Mouse (Mus musculus): ENCODE measurements around the gene Sema3e. TPM values are rescaled to one million over a fixed set of nuclear protein-coding genes. Genes with fewer than 3 reads are reported as not detected.
A peak's percentile ranks its signal among the peaks of the same experiment; 100 is the strongest.

Sema3e gene
- polyA plus RNA-seq (2015; fragmentation: Nextera tagmentation; extraction: Ambion mirVana), result 6.3 and 6.8 TPM in 2 replicates

DNA sequence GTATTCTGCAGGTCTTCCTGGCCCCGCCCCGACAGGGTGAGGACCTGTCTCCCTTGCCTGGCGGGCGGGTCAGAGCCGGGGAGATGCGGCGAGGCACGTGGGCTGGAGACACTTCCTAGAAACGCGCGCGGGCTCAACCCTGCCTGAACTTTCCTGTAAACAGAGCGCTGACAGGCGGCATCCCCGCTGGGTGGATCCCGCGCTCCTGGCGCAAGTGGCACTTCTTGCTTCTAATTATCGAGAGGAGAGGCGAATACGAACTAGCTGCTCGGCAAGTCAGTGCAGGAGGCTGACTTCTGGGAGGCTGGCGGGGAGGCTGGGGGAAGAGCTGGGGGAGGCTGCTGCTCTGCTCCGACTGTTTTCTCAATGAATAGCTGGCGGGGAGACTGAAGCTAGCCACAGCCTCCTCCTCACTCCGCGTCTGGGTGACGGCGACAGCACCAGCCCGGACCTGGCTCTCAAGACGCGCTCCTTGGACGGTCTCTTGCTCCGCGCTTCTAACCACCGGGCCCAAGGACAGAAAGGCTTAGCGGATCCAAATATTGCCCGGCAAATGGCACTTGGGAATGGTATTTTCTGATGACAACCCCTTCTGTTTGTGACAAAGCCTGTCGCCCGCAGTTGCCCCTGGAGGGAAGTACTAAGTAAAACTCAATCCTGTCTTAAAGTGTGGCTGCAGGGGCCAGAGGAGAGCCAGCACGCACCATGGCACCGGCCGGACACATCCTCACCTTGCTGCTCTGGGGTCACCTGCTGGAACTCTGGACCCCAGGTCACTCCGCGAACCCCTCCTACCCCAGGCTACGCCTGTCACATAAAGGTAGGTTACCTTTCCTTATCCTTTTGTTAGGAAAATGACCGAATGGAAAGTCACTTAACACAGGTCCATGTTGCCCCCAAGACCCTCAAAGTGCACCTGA lies at the start of gene Sema3e:
TSS of gene Sema3e (plus strand) at position 72 of the 920 bp plus-strand sequence.
- H3K9ac ChIP-seq, result peak within 1 kb of the TSS; percentile 39
- H3K4me1 ChIP-seq, result peaks cover 11% of the 10 kb centered on the region
- peak; percentile 78 for ATAC-seq (ENCODE audit: insufficient number of reproducible peaks, low FRiP score, low TSS enrichment, low read depth)
- no peaks in the 10 kb centered on the region for H3K9me3 ChIP-seq (replicated peaks)
- whole genome bisulfite sequencing, result 2% methylated on average over 47 of the region's 47 CpGs
- H3K36me3 ChIP-seq, result no peaks in the 10 kb centered on the region
- H3K4me2 ChIP-seq (replicated peaks), result peak within 1 kb of the TSS; percentile 82
- no peak within 1 kb of the TSS for H3K27ac ChIP-seq (replicated peaks)
- H3K27me3 ChIP-seq, result no peaks in the 10 kb centered on the region
- H3K4me3 ChIP-seq (replicated peaks), result peak within 1 kb of the TSS; percentile 53

DNA sequence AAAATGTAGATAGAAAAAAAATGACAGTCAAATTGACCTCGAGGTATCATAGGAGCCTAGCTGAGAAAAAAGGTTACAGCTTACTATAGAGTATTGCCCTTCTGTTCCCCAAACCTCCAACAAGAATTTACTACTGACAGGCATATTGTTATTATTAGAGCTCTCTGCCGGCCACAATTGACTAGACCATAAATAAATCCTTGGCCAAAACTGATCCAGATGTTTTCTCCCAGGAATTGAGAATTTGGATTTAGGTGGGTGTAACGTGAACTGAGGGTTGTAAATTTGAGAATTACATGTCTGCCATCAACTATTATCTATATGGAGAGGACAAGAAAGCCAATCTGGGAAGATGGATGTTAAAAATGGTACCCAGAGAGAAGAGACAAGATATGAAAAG lies 47.5 kb upstream of the Sema3e start:
- H3K4me1 ChIP-seq, result no peaks in the 10 kb centered on the region
- no peak for ATAC-seq (ENCODE audit: insufficient number of reproducible peaks, low FRiP score, low TSS enrichment, low read depth)
- no peak overlapping the region for H3K9ac ChIP-seq
- H3K4me3 ChIP-seq (replicated peaks), result no peak overlapping the region
- no peak overlapping the region for H3K27ac ChIP-seq (replicated peaks)
- no peaks in the 10 kb centered on the region for H3K36me3 ChIP-seq
- H3K9me3 ChIP-seq (replicated peaks), result no peaks in the 10 kb centered on the region
- WGBS, result 33% methylated on average over 3 of the region's 3 CpGs
- no peak overlapping the region for H3K4me2 ChIP-seq (replicated peaks)
- H3K27me3 ChIP-seq, result no peaks in the 10 kb centered on the region

DNA sequence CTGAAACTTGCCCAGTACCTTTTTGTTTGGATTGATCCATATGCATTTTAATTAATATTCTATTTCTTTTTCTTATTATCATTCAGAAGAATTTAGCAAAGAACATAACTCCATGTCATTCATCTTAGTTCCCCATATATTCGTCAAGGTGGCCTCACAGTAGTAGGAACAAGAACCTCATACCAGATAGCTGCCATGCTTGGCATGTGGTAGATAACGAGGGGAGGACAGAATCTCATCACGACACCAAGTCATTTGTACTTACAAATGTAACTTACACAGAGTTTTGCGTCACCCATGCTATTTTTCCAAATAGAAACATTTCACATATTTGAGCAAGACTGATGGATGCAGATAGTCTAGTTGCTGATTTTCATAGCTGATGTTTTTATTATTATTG lies 45.9 kb upstream of the Sema3e start:
- Histone ChIP-seq H3K27ac (replicated peaks) (no peak overlapping the region), H3K9me3 (replicated peaks) (no peaks in the 10 kb centered on the region), H3K9ac (no peak overlapping the region), H3K4me3 (replicated peaks) (no peak overlapping the region), H3K4me2 (replicated peaks) (no peak overlapping the region), H3K4me1 (0 out of 2 replicates have a peak, but pooled peaks cover 3% of the 10 kb centered on the region), H3K36me3 (no peaks in the 10 kb centered on the region), H3K27me3 (no peaks in the 10 kb centered on the region)
- WGBS, result 83% methylated on average over 4 of the region's 4 CpGs
- ATAC-seq (ENCODE audit: insufficient number of reproducible peaks, low FRiP score, low TSS enrichment, low read depth), result no peak

GRCm38 (mm10) chr5:13982417-13983054 lies 42.5 kb upstream of the Sema3e start:
- no peak overlapping the region for H3K27ac ChIP-seq (replicated peaks)

GRCm38 (mm10) chr5:13983608-13984007 lies 41.5 kb upstream of the Sema3e start:
- 48% methylated on average over 4 of the region's 4 CpGs for WGBS
- ATAC-seq (ENCODE audit: insufficient number of reproducible peaks, low FRiP score, low TSS enrichment, low read depth), result no peak
- H3K4me3 ChIP-seq (replicated peaks), result no peak overlapping the region

More at GRCm38 (mm10) chr5:13982417-13983054, 42.5 kb upstream of the Sema3e start:
- 0 out of 2 replicates have a peak, but pooled peaks cover 3% of the 10 kb centered on the region for H3K4me1 ChIP-seq
- 41% methylated on average over 7 of the region's 7 CpGs for WGBS
- no peaks in the 10 kb centered on the region for H3K36me3 ChIP-seq
- H3K27me3 ChIP-seq, result no peaks in the 10 kb centered on the region
- no peak overlapping the region for H3K4me2 ChIP-seq (replicated peaks)
- no peaks in the 10 kb centered on the region for H3K9me3 ChIP-seq (replicated peaks)
- no peak overlapping the region for H3K4me3 ChIP-seq (replicated peaks)
- peak; percentile 24; the same call in 1 of the 2 replicates for ATAC-seq (ENCODE audit: insufficient number of reproducible peaks, low FRiP score, low TSS enrichment, low read depth)
- H3K9ac ChIP-seq, result no peak overlapping the region

GRCm38 (mm10) chr5:13985669-13986068 lies 39.4 kb upstream of the Sema3e start:
- no peaks in the 10 kb centered on the region for H3K27me3 ChIP-seq
- ATAC-seq (ENCODE audit: insufficient number of reproducible peaks, low FRiP score, low TSS enrichment, low read depth), result no peak
- no peak overlapping the region for H3K9ac ChIP-seq
- H3K9me3 ChIP-seq (replicated peaks), result no peaks in the 10 kb centered on the region
- no peak overlapping the region for H3K4me3 ChIP-seq (replicated peaks)
- H3K4me2 ChIP-seq (replicated peaks), result no peak overlapping the region
- H3K27ac ChIP-seq (replicated peaks), result no peak overlapping the region
- H3K36me3 ChIP-seq, result no peaks in the 10 kb centered on the region
- WGBS, result 91% methylated on average over 3 of the region's 3 CpGs
- 0 out of 2 replicates have a peak, but pooled peaks cover 3% of the 10 kb centered on the region for H3K4me1 ChIP-seq

More at GRCm38 (mm10) chr5:13983608-13984007, 41.5 kb upstream of the Sema3e start:
- Histone ChIP-seq H3K9ac (no peak overlapping the region), H3K4me1 (0 out of 2 replicates have a peak, but pooled peaks cover 3% of the 10 kb centered on the region), H3K36me3 (no peaks in the 10 kb centered on the region), H3K27me3 (no peaks in the 10 kb centered on the region), H3K9me3 (replicated peaks) (no peaks in the 10 kb centered on the region), H3K4me2 (replicated peaks) (no peak overlapping the region), H3K27ac (replicated peaks) (no peak overlapping the region)

DNA sequence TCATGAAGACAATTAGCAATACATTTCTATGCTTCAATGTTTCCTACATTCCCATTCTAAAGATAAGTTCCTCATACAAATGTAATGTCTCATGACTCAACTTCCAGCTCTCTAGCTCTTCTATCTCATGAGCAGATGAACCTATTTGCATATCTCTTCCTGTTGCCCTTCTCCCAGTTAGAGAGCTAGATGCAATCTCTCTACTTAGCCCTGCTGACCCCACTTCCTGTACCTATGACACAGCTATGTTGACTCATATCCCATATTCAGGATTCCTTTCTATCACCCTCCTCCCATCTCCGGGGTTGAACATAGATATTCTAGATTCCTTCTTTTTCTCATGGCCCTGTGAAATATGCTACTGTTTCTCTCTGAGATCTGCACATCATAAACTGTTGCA lies 38.0 kb upstream of the Sema3e start:
- WGBS, result 69% methylated on average over 1 of the region's 1 CpGs
- no peaks in the 10 kb centered on the region for H3K36me3 ChIP-seq
- no peak for ATAC-seq (ENCODE audit: insufficient number of reproducible peaks, low FRiP score, low TSS enrichment, low read depth)

GRCm38 (mm10) chr5:13988023-13988422 lies 37.1 kb upstream of the Sema3e start:
- H3K4me1 ChIP-seq, result 0 out of 2 replicates have a peak, but pooled peaks cover 3% of the 10 kb centered on the region
- H3K36me3 ChIP-seq, result no peaks in the 10 kb centered on the region
- H3K27me3 ChIP-seq, result no peaks in the 10 kb centered on the region
- no peak overlapping the region for H3K9ac ChIP-seq
- no peak overlapping the region for H3K4me2 ChIP-seq (replicated peaks)
- H3K9me3 ChIP-seq (replicated peaks), result no peaks in the 10 kb centered on the region
- H3K4me3 ChIP-seq (replicated peaks), result no peak overlapping the region
- WGBS, result 58% methylated on average over 2 of the region's 2 CpGs
- H3K27ac ChIP-seq (replicated peaks), result no peak overlapping the region
- ATAC-seq (ENCODE audit: insufficient number of reproducible peaks, low FRiP score, low TSS enrichment, low read depth), result no peak

More for the DNA sequence above, 38.0 kb upstream of the Sema3e start:
- Histone ChIP-seq H3K27me3 (no peaks in the 10 kb centered on the region), H3K4me3 (replicated peaks) (no peak overlapping the region), H3K4me1 (0 out of 2 replicates have a peak, but pooled peaks cover 3% of the 10 kb centered on the region), H3K9ac (no peak overlapping the region), H3K27ac (replicated peaks) (no peak overlapping the region), H3K4me2 (replicated peaks) (no peak overlapping the region), H3K9me3 (replicated peaks) (no peaks in the 10 kb centered on the region)

DNA sequence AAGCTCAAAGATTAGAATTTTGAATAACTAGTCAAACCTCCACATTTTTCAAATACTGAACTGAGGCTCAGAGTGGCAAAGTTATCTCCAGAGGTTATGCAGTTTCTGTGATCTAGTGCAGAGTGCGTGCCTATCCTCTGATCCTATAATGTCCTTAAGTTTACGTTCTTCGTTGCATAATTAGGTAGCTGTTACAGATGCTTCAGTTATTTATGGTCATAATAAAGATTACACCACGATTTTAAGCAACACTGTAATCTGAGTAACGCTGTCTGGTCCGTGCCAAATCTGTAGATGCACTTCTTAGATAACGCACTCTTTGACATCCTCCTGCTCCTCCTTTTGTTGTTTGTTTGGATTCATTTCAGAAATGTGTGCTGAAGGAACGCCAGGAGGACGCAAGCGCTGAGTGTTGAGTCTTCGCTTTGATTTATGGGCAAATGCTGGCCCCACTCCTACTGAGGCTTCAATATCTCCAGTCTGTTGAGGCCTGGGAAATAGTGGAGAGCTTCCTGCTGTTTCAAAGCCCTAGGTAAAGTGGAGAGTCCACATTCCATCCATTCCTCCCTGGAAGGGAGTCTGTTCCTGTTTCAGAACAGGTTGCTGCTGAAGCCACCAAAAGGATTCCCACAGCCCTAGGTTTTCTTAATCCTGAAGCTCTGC lies 32.2 kb upstream of the Sema3e start:
- 40% methylated on average over 11 of the region's 11 CpGs for WGBS
- Histone ChIP-seq H3K4me3 (replicated peaks) (no peak overlapping the region), H3K4me2 (replicated peaks) (no peak overlapping the region), H3K27ac (replicated peaks) (no peak overlapping the region; the same call in 1 of the 2 replicates), H3K9ac (no peak overlapping the region), H3K36me3 (no peaks in the 10 kb centered on the region), H3K9me3 (replicated peaks) (no peaks in the 10 kb centered on the region), H3K27me3 (no peaks in the 10 kb centered on the region), H3K4me1 (no peaks in the 10 kb centered on the region)
- no peak; the same call in 1 of the 2 replicates for ATAC-seq (ENCODE audit: insufficient number of reproducible peaks, low FRiP score, low TSS enrichment, low read depth)

- Histone ChIP-seq H3K27ac (replicated peaks) (no peak overlapping the region), H3K9ac (no peak overlapping the region), H3K4me1 (peaks cover 11% of the 10 kb centered on the region), H3K4me2 (replicated peaks) (no peak overlapping the region; the same call in 1 of the 2 replicates), H3K36me3 (no peaks in the 10 kb centered on the region), H3K4me3 (replicated peaks) (no peak overlapping the region), H3K27me3 (no peaks in the 10 kb centered on the region), H3K9me3 (replicated peaks) (no peaks in the 10 kb centered on the region)
- WGBS, result 86% methylated on average over 7 of the region's 7 CpGs
- ATAC-seq (ENCODE audit: insufficient number of reproducible peaks, low FRiP score, low TSS enrichment, low read depth), result no peak
These were observed 3.3 kb downstream of the Sema3e start for GRCm38 (mm10) chr5:14028341-14028740.

GRCm38 (mm10) chr5:14030796-14031195 lies 5.7 kb downstream of the Sema3e start:
- Histone ChIP-seq H3K9me3 (replicated peaks) (no peaks in the 10 kb centered on the region), H3K4me2 (replicated peaks) (no peak overlapping the region), H3K4me1 (peaks cover 3% of the 10 kb centered on the region), H3K4me3 (replicated peaks) (no peak overlapping the region), H3K9ac (no peak overlapping the region), H3K36me3 (no peaks in the 10 kb centered on the region), H3K27me3 (no peaks in the 10 kb centered on the region), H3K27ac (replicated peaks) (no peak overlapping the region)
- 76% methylated on average over 1 of the region's 1 CpGs for WGBS
- ATAC-seq (ENCODE audit: insufficient number of reproducible peaks, low FRiP score, low TSS enrichment, low read depth), result no peak
